Mouse (Mus musculus) gastrocnemius, postnatal 36 days (tissue): ENCODE data around the gene Gng4. TPM values are rescaled to one million over a fixed set of nuclear protein-coding genes. Genes with fewer than 3 reads are reported as not detected.
"Not testable (repeated sequence)": the region's sequence is repeated elsewhere in the genome, so short reads cannot be mapped to it uniquely, and the experiment has no call there.

ENCODE experiments used
- DNase-seq, 2 experiments: peaks; one replicate each; pipeline ENCODE4 v3.0.0; 2022
- intact Hi-C: fragments of 180-260 bp; cut with DNase I; formaldehyde crosslinking; loops from one replicate; pipeline ENCODE4 v1.15.1; 2025
- long read RNA-seq, 2 experiments: library from polyadenylated mRNA; stranded (forward); transcript quantifications; one replicate each; pipeline ENCODE4 v2.0.0; 2021
- total RNA-seq, 2 experiments: library from RNA; stranded (reverse); gene quantifications; 2 replicates each; pipeline ENCODE4 v1.2.3; 2021

The Gng4 gene
- total RNA-seq, result under 1 TPM; 0.10 to 0.47 TPM
- long read RNA-seq, experiment 1, result 0 reads
- long read RNA-seq, experiment 2, result 0 reads

- intact Hi-C loops, result no loop called here
- no peak for DNase-seq
Observed at GRCm38 (mm10) chr13:13783894-13784419, at the start of gene Gng4. TSS of gene Gng4 (plus strand) at chr13:13784059.

GRCm38 (mm10) chr13:13739232-13739631, 44.6 kb upstream of the Gng4 start:
- DNase-seq, result no peak
- intact Hi-C loops, result no loop called here

- intact Hi-C loops, result no loop called here
- no peak for DNase-seq
Observed at GRCm38 (mm10) chr13:13745911-13746310, 37.9 kb upstream of the Gng4 start.

- intact Hi-C loops, result no loop called here
- DNase-seq, result no peak
Observed at GRCm38 (mm10) chr13:13775778-13776494, 7.9 kb upstream of the Gng4 start.

GRCm38 (mm10) chr13:13777052-13777451, 6.8 kb upstream of the Gng4 start:
- DNase-seq, result no peak
- intact Hi-C loops, result no loop called here

- intact Hi-C loops, result no loop called here
- DNase-seq, result no peak
Observed at GRCm38 (mm10) chr13:13777696-13778095, 6.2 kb upstream of the Gng4 start.

- no peak for DNase-seq
- intact Hi-C loops, result no loop called here
Observed at GRCm38 (mm10) chr13:13778837-13779458, 4.9 kb upstream of the Gng4 start.

- DNase-seq, result no peak
- intact Hi-C loops, result no loop called here
Observed at GRCm38 (mm10) chr13:13780271-13780670, 3.6 kb upstream of the Gng4 start.

GRCm38 (mm10) chr13:13781026-13781425, 2.8 kb upstream of the Gng4 start:
- DNase-seq, result no peak
- intact Hi-C loops, result no loop called here

- intact Hi-C loops, result no loop called here
- no peak for DNase-seq
Observed at GRCm38 (mm10) chr13:13783296-13783695, 563 bp upstream of the Gng4 start.

- intact Hi-C loops, result no loop called here
- DNase-seq, result no peak
Observed at GRCm38 (mm10) chr13:13784420-13784936, 619 bp downstream of the Gng4 start.

- no peak for DNase-seq
Observed at GRCm38 (mm10) chr13:13784981-13785783, 1.3 kb downstream of the Gng4 start.

GRCm38 (mm10) chr13:13786971-13787370, 3.1 kb downstream of the Gng4 start:
- intact Hi-C loops, result no loop called here
- no peak for DNase-seq

More at GRCm38 (mm10) chr13:13784981-13785783, 1.3 kb downstream of the Gng4 start:
- intact Hi-C loops, result no loop called here

GRCm38 (mm10) chr13:13788070-13788469, 4.2 kb downstream of the Gng4 start:
- intact Hi-C loops, result no loop called here
- no peak for DNase-seq

- intact Hi-C loops, result no loop called here
- DNase-seq, result no peak
Observed at GRCm38 (mm10) chr13:13791981-13792380, 8.1 kb downstream of the Gng4 start.

- intact Hi-C loops, result no loop called here
- no peak for DNase-seq
Observed at GRCm38 (mm10) chr13:13795166-13795832, 11.4 kb downstream of the Gng4 start.

- intact Hi-C loops, result no loop called here
- DNase-seq, result no peak
Observed at GRCm38 (mm10) chr13:13796082-13796481, 12.2 kb downstream of the Gng4 start.

- intact Hi-C loops, DNase-seq: not testable (repeated sequence)
Observed at GRCm38 (mm10) chr13:13797816-13798215, 14.0 kb downstream of the Gng4 start.

- intact Hi-C loops, result no loop called here
- DNase-seq, result no peak
Observed at GRCm38 (mm10) chr13:13798775-13799174, 14.9 kb downstream of the Gng4 start.
